Mouse (Mus musculus): ENCODE data around the gene Casz1. TPM values are rescaled to one million over a fixed set of nuclear protein-coding genes. Genes with fewer than 3 reads are reported as not detected.

The Casz1 gene
- total RNA-seq, 2 experiments from 2014 or later: 0.88 to 1.1 TPM

- no peak for DNase-seq (ENCODE audit: low spot score in 2 of 2)
Observed at GRCm38 (mm10) chr4:148928316-148928715, 124.1 kb downstream of the Casz1 start.

- no peak for DNase-seq (ENCODE audit: low spot score in 2 of 2)
Observed at GRCm38 (mm10) chr4:148928876-148929275, 124.6 kb downstream of the Casz1 start.

- DNase-seq (ENCODE audit: low spot score in 2 of 2): no peak
Observed at GRCm38 (mm10) chr4:148930721-148931229, 126.5 kb downstream of the Casz1 start.

GRCm38 (mm10) chr4:148933109-148933508 is 128.9 kb downstream of the Casz1 start:
- DNase-seq (ENCODE audit: low spot score in 2 of 2): no peak

- peak; percentile 46 to 72 for DNase-seq (ENCODE audit: low spot score in 2 of 2)
Observed at GRCm38 (mm10) chr4:148935211-148935610, 131.0 kb downstream of the Casz1 start.

GRCm38 (mm10) chr4:148936111-148936510 is 131.9 kb downstream of the Casz1 start:
- DNase-seq (ENCODE audit: low spot score in 2 of 2): no peak

GRCm38 (mm10) chr4:148936727-148937126 is 132.5 kb downstream of the Casz1 start:
- DNase-seq (ENCODE audit: low spot score in 2 of 2): no peak

- no peak for DNase-seq (ENCODE audit: low spot score in 2 of 2)
Observed at GRCm38 (mm10) chr4:148938546-148938945, 134.3 kb downstream of the Casz1 start.

- peak in 1 of 2 experiments; percentile 30 for DNase-seq (ENCODE audit: low spot score in 2 of 2)
Observed at GRCm38 (mm10) chr4:148940674-148941211, 136.5 kb downstream of the Casz1 start.

GRCm38 (mm10) chr4:148941321-148941720 is 137.1 kb downstream of the Casz1 start:
- DNase-seq (ENCODE audit: low spot score in 2 of 2): no peak

GRCm38 (mm10) chr4:148943099-148943498 is 138.9 kb downstream of the Casz1 start:
- no peak for DNase-seq (ENCODE audit: low spot score in 2 of 2)

- DNase-seq (ENCODE audit: low spot score in 2 of 2): peak; percentile 36 to 69
Observed at GRCm38 (mm10) chr4:148945476-148945881, 141.2 kb downstream of the Casz1 start.

GRCm38 (mm10) chr4:148946071-148946470 is 141.8 kb downstream of the Casz1 start:
- DNase-seq (ENCODE audit: low spot score in 2 of 2): no peak

GRCm38 (mm10) chr4:148947833-148948388 is 143.7 kb downstream of the Casz1 start:
- DNase-seq (ENCODE audit: low spot score in 2 of 2): no peak

- no peak for DNase-seq (ENCODE audit: low spot score in 2 of 2)
Observed at GRCm38 (mm10) chr4:148950487-148950886, 146.3 kb downstream of the Casz1 start.

GRCm38 (mm10) chr4:148950932-148951650 is 146.9 kb downstream of the Casz1 start:
- DNase-seq (ENCODE audit: low spot score in 2 of 2): peak; percentile 75 to 85

- DNase-seq (ENCODE audit: low spot score in 2 of 2): peak in 1 of 2 experiments; percentile 42
Observed at GRCm38 (mm10) chr4:148951821-148952291, 147.6 kb downstream of the Casz1 start.

- DNase-seq (ENCODE audit: low spot score in 2 of 2): no peak
Observed at GRCm38 (mm10) chr4:148952328-148953222, 148.3 kb downstream of the Casz1 start.

GRCm38 (mm10) chr4:148955131-148955813 is 151.0 kb downstream of the Casz1 start:
- no peak for DNase-seq (ENCODE audit: low spot score in 2 of 2)

GRCm38 (mm10) chr4:148960011-148960410 is 155.8 kb downstream of the Casz1 start:
- DNase-seq (ENCODE audit: low spot score in 2 of 2): no peak

- DNase-seq (ENCODE audit: low spot score in 2 of 2): no peak
Observed at GRCm38 (mm10) chr4:148961081-148961480, 156.9 kb downstream of the Casz1 start.
